Mouse (Mus musculus) heart, postnatal 25 days (tissue): ENCODE results near the gene Cdh13. TPM values are rescaled to one million over a fixed set of nuclear protein-coding genes. Genes with fewer than 3 reads are reported as not detected.

ENCODE experiments used
- DNase-seq: peaks from one replicate; pipeline ENCODE4 v3.0.0; 2022; ENCODE audit warnings: low spot score
- intact Hi-C: fragments of 180-260 bp; cut with DNase I; formaldehyde crosslinking; loops from one replicate; pipeline ENCODE4 v1.15.1; 2025
- total RNA-seq, 2 experiments: library from RNA; stranded (reverse); gene quantifications; 2 replicates each; pipeline ENCODE4 v1.2.3; 2021

Gene Cdh13
- 100 to 1,000 TPM; 147 to 186 TPM for total RNA-seq

DNA sequence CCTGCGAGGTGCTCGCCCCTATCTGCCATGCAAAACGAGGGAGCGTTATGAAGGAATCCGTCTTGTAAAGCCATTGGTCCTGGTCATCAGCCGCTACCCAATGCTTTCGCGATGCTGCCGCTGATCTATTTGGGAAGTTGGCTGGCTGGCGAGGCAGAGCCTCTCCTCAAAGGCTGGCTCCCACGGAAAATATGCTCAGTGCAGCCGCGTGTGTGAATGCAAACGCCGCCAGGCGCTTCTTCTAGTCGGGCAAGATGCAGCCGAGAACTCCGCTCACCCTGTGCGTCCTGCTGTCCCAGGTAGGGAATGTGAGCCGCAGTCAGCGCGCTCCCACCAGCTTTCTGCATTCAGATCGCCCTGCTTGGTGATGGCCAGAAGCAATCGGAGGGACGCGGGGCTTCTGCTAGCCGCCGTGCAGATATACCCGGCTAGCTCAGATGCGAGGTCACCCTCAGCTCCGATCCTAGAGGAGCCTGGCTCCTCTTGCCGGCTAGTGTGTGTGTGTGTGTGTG lies at the start of gene Cdh13:
Cdh13 (plus strand) TSS at position 134 of the 512 bp plus-strand sequence.
- intact Hi-C loops, result loop anchor here (5.0 kb wide), 3 partner anchors 64 to 779 kb away; no protein-coding TSS in a partner anchor
- peak; percentile 33 for DNase-seq

DNA sequence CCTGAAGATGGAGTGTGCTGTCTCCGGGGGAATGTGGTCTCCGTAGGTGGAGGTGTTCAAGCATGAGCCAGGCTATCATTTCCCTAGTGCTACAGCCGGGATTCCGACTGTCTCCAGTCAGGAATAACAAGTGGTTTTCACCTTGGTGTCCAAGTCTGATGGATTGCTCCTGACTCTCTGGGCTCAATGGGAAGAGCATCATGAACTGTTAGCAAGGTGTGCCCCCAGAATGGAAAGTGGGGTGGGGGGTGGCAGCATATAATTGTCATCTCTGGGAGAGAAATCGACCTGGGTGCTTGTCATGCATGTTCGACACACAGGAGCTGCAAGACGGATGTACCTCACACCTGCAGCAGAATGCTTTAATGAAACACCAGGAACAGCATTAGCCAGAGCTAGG lies 47.9 kb upstream of the Cdh13 start:
- no peak for DNase-seq
- intact Hi-C loops, result loop anchor here (5.0 kb wide), 2 partner anchors 143 to 303 kb away; no protein-coding TSS in a partner anchor

DNA sequence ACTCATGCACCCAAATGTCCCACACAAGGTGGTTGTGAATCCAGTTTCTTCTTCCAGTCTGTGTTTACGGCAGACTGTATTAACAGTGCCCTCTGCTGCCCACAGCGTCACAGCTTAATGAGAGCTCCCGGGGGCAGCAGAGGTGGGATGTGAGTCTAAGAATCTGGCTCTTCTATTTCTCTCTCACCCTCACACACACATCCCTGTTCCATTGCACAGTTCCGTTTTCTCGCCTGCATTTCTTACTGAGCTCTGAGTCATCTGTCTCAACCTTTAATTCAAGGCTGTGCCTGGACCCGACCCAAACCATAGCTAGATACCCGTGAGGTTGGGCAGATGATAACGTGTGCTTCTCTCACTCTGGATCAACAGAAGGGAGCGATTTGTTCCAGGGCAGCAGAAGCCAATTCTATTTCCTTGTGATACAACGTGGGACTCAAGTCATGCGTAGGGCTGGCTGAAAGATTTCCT lies 46.3 kb upstream of the Cdh13 start:
- DNase-seq, result peak; percentile 1
- intact Hi-C loops, result loop anchor here (5.0 kb wide), 2 partner anchors 145 to 305 kb away; no protein-coding TSS in a partner anchor

DNA sequence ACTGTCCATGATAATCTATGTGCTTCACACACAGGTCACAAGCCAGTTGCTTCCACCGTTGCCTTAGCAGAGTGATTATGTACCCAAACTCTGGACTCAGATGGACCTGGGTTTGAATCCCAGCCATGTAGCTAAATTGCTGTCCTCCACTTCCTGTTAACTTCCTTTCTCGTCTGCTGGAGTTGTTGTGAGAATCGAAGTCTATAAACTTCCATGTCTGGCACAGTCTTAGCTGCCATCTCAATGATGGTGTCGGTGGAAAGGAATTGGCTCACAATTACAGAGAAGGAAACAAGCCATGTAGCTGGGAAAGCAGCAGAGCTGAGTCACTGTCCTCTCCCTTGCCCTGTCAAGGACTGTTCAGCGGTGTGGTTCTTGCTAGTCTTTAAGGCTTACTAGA lies 45.4 kb upstream of the Cdh13 start:
- intact Hi-C loops, result loop anchor here (5.0 kb wide), 2 partner anchors 146 to 306 kb away; no protein-coding TSS in a partner anchor
- DNase-seq, result no peak

DNA sequence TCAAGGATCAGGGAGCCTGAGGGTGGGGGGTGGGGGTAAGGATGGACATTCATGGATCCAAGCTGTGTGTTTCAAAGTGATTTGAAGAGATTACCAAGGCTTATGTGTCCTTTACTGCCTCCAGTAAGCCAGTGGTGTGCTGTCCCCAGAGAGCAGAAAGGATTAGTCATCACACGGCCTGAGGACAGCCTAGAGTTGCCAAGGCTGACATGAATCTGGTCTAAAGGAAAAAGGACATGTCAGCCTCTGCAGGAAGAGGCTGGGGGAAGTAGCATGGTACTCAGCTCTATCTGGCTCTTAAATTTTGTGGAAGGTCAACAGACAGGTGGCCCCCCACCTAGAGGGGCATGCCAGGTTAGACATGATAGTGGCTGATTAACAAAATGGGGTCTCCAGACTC lies 44.3 kb upstream of the Cdh13 start:
- DNase-seq, result no peak
- intact Hi-C loops, result loop anchor here (5.0 kb wide), 2 partner anchors 147 to 307 kb away; no protein-coding TSS in a partner anchor

DNA sequence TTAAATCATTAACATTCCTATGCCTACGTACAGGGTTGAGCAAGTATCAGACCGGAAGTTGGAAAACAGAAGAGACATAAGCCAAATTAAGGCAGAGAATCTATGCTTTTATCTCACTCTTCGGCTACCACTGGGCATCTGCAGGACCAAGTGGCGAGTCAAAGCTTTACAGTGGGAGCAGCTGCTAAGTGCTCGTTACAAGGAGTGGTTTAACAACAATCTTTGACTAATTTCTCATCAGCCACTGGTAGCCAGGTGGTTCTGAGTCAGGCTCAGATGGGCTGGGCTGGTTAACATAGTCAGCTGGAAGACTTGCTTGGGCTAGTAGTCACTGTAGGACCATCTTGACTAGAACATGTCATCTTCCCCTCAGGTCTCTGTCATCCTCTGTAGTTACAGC lies 34.2 kb upstream of the Cdh13 start:
- DNase-seq, result no peak
- intact Hi-C loops, result no loop called here

DNA sequence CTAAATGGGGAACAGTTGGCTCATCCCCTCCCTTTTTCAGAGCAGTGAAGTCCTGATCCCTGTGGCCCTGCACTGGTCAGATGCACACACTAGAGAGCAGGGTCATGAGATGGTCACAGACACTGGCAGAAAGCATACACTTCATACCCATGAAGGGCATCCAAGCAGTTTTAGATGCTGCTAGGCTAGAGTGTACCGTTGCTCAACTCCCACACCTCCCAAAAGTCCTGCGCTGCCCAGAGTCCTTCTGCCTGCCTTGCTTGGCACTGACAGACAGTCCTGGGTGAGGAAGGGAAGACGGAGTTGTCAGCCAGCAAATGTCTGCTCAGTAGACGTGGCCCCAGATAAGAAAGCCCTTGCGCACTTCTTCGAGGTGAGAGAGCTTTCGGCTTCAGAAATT lies 33.6 kb upstream of the Cdh13 start:
- no peak for DNase-seq
- intact Hi-C loops, result no loop called here

DNA sequence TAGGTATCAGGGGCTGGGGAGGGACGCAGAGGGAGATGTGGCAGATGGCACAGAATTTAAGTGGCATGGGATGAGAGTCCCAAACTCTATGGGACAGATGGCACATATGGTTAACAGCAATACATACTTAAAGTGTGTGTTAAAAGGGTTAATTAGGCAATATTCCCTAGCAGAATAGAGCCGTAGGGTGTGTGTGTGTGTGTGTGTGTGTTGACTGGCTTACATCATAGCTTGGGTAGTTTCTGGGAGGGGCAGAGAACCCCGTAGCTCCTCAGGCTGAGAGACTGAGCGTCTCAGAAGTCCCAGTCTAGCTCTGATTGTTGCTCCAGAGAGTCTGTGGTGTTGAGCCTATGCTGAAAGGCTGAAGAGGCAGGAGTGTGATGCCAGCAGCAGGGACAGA lies 20.4 kb upstream of the Cdh13 start:
- intact Hi-C loops, result no loop called here
- DNase-seq, result no peak

DNA sequence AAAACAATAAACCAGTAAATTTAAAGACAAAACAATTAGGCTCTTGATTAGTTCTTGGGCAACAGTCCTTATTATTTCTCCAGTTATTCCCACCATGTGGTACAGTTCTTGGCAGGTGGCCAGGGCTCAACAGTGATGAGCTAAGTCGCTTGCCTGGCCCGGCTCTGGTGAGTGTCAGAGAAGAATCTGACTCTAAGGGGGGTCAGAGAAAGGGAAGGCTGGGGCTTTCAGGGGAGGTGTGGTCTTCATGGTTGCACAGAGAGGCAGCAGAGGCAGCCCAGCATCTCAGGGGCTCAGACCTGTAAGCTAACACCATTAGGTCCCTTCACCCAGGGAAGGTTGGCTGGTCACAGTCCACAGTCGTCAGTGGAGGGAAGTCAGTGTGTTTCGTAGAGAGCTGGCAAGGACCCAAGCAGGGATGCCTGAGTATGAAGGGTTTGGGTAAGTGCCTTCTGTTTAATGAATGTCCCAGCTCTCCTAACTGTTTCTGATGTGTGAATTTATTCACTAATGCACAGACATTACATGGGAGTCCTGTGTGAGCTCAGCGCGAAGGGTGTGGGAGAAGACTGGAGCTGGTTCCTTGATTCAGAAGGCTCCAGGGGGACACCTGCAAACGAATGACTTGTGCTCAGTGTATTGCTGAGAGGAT lies 12.7 kb upstream of the Cdh13 start:
- DNase-seq, result no peak
- intact Hi-C loops, result no loop called here

DNA sequence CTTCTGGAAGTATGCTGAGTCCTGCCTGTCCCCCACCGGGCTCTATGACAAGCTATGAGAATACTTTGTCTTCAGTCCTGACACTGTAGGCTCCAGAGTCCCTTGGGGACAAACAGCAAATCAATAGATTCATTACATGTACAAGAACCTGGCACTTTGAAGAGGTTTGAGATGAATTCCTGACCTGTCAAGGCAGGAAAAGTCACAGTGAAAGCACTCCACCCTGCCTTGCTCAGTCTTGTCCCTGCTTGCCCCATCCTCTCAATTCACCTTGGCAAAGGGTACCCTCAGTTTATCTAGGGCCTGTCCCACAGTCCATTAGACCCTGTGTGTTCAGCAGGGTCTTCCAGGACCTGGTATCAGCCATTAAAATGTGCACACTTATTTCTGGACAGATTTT lies 11.0 kb upstream of the Cdh13 start:
- intact Hi-C loops, result no loop called here
- DNase-seq, result no peak

DNA sequence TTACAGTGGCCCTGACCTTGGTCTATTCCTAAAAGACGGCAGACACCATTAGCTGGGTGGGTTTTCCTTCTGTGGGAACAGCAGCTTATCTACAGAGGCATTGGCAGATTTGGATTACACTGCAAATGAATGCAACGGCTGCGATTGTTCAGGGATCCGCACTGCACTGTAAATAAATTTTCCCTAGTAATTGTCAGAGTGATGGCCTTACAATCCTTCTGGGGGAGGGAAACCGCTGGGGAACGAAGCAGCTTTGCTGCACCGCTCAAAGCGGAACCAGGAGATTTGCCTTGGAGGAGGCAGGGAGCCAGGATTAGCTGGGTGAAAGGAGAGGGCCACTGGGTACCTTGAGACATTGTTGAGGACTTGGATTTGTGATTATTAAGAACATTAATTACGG lies 9.3 kb upstream of the Cdh13 start:
- DNase-seq, result no peak
- intact Hi-C loops, result no loop called here

DNA sequence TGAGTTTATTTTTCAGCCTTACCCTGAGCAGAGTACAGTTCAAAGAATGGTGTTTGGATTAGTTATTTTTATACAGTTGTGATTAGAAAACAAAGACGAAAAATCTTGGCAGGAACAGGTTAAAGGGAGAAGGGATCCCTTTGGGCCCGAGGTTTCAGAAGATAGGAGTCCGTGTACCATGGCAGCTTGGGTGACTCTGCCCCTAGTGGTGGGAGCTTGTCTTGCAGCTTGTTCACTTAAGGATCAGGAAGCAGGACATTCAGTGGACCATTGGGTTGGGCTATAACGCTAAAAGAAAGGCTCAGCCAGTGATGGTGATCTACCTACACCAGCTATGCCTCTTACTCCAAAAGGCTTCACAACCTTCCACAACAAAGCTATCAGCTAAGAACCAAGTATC lies 8.8 kb upstream of the Cdh13 start:
- intact Hi-C loops, result no loop called here
- no peak for DNase-seq

DNA sequence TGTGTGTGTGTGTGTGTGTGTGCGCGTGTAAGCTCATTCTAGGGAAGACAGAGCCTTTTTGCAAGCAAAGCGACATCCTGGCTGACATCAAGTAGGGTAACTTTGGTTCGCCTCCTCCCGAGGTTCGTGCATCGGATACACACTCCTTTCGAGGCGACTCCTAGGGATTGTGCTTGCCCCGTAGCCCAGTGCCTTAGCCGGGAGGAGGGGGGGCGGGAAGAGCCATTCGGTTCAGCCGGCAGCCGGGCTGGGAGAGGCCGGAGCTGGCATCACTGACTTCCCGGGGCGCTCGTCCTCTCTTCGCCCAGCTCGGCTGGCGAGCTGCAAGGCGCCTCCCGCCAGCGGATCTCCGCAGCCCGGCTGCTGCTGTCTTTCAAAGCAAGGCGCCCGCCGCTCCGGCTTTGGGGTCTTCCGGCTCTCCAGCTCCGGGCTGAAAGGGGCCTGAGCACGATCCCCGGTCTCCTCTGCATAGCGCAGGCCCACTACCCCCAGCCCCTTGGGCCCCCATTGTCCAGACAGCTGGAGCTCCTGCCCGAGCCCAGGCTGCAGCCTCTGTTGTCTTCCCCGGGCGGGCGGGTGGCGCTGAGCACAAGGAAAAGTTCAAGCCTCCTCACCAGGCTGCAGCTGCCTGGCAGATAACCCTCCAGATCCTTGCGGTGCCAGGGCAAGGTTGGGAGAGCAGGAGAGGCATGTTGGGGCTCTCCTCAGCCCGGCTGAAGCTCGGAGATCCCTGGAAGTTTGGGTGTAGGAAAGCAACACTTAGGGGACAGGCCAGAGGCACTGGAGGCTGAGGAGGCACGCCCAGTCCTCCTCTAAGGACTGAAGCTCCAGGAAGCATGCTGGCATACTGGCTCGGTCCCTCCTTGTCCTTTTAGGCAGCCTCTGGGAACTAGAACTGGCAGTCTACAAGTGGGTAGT lies 838 bp downstream of the Cdh13 start:
- intact Hi-C loops, result loop anchor here (5.0 kb wide), 6 partner anchors 63 to 778 kb away; no protein-coding TSS in a partner anchor
- no peak for DNase-seq

DNA sequence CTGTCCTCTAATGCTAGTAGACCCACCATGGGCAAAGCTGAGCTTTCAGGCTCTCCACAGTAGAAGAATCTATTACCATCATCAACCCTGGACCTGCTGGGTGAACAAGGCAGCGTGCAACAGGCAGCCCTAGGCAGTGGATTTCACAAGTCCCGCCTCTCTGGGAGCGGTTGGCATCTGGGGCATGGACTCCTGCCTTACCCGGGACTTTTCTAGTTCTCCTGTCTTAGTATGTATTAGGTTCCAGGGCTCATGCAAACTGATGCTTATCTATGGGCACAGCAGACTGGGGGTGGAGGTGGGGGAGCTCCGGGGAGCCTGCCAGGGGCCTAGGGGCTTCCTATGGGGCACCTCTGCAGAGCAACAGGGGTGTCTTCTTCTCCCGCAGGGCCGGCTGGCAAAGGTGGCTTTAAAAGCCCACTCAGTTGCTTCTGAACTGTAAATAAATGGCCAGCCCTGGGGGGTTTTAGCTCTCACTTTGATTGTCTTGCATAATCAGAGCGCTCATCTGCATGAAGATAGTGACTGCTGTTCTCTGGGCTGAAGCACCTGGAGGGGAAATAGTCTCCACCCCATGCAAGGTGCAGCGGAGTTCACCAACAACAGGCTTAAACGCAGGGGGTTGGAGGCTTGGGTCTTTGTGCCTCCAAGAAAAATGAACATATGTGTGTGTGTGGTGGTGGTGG lies 2.2 kb downstream of the Cdh13 start:
- intact Hi-C loops, result loop anchor here (5.0 kb wide), 3 partner anchors 92 to 417 kb away; no protein-coding TSS in a partner anchor
- no peak for DNase-seq

DNA sequence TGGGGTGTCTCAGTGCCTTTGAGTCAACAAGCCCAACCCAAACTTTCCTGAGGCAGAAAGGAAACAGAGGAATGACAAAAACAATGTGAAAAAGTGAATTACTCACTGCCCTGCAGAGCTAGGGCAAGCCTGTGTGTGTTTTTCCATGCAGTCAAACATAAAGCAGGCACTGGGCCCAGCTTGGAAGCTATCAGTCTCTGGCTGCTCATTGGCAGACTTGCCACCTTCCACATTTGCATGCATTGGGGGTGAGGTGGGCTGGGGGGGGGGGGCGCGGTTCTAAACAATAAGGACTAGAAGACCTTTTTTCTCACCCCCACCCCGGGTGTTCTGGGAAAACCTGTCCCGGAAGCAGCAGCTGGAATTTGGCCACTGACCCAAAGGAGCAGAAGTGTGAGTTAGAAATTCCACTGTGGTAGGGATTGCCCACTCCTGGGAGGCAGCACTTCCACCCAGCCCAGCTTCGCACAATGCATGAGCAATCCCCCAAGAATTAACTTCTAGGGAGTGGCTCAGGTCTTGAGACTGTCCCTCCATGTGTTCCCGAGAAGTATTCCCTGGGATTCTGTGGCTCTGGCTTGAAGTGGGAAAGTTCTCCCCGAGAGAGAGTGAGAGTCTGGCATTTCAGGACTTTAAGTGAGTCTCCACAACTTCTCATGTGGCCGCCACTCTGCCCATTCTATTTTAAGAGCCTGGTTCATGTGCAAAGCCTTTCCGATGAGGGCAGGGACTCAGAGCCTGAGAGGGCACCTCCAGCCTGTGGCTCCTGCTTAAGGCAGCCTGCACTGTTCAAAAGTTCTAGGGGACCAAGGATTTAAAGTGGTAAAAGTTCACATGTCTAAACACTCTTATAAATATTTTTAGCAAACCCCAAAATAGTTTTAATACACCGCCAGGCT lies 3.0 kb downstream of the Cdh13 start:
- intact Hi-C loops, result loop anchor here (5.0 kb wide), 3 partner anchors 91 to 416 kb away; no protein-coding TSS in a partner anchor

DNA sequence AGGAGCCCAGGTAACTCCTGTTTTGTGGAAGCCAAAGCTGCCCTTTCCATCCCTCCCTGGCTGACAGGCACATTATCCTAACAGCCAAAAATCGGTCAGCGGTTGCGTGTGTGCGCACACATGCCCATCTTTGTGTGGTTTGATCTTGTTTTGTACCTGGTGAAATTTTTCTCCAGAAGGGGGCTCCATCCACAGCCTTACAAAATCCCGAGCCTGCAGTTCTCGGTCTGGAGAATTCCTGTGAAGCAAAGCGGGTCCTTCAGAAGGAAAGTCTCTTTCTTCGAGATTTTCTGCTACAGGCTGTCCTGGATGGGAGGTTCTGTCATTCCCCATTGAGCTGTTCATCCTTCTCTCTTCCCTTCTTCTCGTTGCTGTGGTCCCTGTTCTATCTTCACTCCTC lies 4.0 kb downstream of the Cdh13 start:
- DNase-seq, result no peak
- intact Hi-C loops, result loop anchor here (5.0 kb wide), 3 partner anchors 90 to 415 kb away; no protein-coding TSS in a partner anchor

More for the DNA sequence above, 3.0 kb downstream of the Cdh13 start:
- DNase-seq, result peak; percentile 44

DNA sequence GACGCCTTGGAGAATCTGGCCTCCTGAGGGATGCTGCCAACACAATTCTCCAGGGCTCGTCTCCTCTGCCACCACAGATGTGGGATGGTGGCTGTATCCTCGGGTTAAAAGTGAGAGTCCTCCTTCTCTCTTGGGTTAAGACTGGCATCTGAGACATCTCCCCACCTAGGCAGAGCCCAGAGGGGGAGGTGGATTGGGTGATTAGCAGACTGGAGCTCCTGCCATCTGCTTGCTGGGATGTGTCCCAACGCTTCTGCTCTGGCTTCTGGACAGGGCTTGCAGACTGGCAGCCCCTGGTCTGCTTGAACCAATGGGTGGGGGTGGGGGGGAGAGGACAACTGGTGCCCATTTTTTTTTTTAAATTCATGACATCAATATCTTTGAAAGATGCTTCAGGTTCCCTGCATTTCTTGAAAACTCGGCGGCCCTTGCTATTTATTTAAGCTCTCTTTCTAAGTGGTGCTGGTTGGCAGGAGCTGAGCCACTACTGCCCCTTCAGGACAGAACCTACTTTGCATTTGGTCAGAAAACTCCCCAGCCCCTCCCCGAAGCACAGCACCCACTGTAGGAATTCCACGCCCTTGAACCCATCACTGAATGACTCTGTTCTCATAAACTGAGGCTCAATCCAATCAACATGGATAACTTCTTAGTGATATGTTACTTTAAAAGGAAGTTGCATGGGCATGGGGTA lies 4.9 kb downstream of the Cdh13 start:
- DNase-seq, result no peak
- intact Hi-C loops, result loop anchor here (2.0 to 5.0 kb wide), 5 partner anchors 89 to 562 kb away; no protein-coding TSS in a partner anchor

DNA sequence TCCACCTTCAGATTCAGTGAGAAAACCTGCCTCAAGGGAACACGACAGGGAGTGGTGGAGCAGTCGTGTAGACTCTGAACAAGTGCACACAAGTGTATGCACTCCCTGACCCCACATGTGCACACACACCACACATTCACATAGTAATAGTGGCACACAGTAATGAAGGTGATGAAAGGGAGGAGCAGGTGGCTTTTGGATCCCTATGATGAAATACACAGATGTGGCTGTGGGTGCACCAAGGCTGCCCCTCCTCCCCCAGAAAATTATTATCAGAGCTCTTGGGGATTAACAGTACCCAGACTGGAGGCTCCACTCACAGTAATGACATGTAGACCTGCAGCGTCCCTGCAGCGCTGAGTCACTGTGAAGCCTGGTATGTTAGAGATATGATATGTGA lies 5.6 kb downstream of the Cdh13 start:
- intact Hi-C loops, result loop anchor here (2.0 to 5.0 kb wide), 5 partner anchors 88 to 562 kb away; no protein-coding TSS in a partner anchor
- no peak for DNase-seq
